In the genomic region with DNA sequence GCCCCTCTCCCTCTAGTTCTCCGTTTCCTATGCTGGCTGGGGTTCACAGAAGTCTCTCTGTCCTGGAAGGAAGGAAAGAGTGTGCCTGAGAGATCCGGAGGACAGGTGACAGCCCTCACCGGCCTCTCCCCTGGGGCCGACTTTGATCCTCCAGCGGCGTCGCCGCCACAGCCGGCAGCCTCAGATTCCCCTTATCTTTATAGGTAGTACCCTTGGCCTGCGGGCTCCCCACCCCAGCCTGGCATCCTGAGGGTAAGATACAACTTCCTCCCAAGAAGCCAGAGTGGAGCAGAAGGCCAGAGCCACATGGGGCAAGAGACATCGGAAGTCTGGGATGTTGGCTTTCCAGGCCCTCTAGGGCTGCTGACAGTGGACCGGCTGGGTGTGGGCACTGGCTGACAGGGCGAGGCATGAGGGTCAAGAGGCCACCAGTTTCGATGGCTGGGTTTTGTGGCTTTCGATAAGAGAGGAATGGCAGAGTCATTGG, we compare ENCODE assay signal across 7 mouse cellular contexts. TPM values are rescaled to one million over a fixed set of nuclear protein-coding genes. Genes with fewer than 3 reads are reported as not detected.
DNase-seq lines count a peak whose midpoint lies in the region; ATAC-seq and TF ChIP-seq lines count a peak whose summit lies in the region.

No protein-coding gene starts in this region.

- peak overlapping the region; percentile 16; the same call in 1 of the 2 replicates for H3K9ac ChIP-seq in lung, embryonic 14.5 days
- peak overlapping the region; percentile 41 for H3K9ac ChIP-seq in embryonic facial prominence, embryonic 13.5 days
- no peak overlapping the region for H3K9ac ChIP-seq in intestine, postnatal 0 days (ENCODE audit: low read depth, low read length)
- H3K9ac ChIP-seq in neural tube, embryonic 13.5 days = 0 out of 2 replicates have a peak overlapping the region, but pooled peaks have one; percentile 4

- 9% methylated on average over 15 of the region's 15 CpGs for WGBS in lung, embryonic 14.5 days
- 6% methylated on average over 15 of the region's 15 CpGs for WGBS in embryonic facial prominence, embryonic 13.5 days
- WGBS in intestine, postnatal 0 days = 10% methylated on average over 15 of the region's 15 CpGs
- whole genome bisulfite sequencing in neural tube, embryonic 13.5 days = 12% methylated on average over 15 of the region's 15 CpGs

- H3K27ac ChIP-seq in lung, embryonic 14.5 days (ENCODE audit: low read depth) = peak overlapping the region; percentile 71; the same call in 1 of the 2 replicates
- 0 out of 2 replicates have a peak overlapping the region, but pooled peaks have one; percentile 30 for H3K27ac ChIP-seq in embryonic facial prominence, embryonic 13.5 days
- peak overlapping the region; percentile 94 for H3K27ac ChIP-seq in intestine, postnatal 0 days (ENCODE audit: low read depth, low read length)
- H3K27ac ChIP-seq in neural tube, embryonic 13.5 days (replicated peaks) = no peak overlapping the region

- peaks cover 40% of the 10 kb centered on the region for H3K27me3 ChIP-seq in lung, embryonic 14.5 days (ENCODE audit: insufficient read depth, low read length)
- peaks cover 81% of the 10 kb centered on the region for H3K27me3 ChIP-seq in embryonic facial prominence, embryonic 13.5 days
- no peaks in the 10 kb centered on the region for H3K27me3 ChIP-seq in intestine, postnatal 0 days (replicated peaks; ENCODE audit: control insufficient read depth, insufficient read depth, low read length)
- H3K27me3 ChIP-seq in neural tube, embryonic 13.5 days = peaks cover 65% of the 10 kb centered on the region

- H3K4me1 ChIP-seq in lung, embryonic 14.5 days (ENCODE audit: insufficient read depth) = peaks cover 13% of the 10 kb centered on the region; the same call in 1 of the 2 replicates
- H3K4me1 ChIP-seq in embryonic facial prominence, embryonic 13.5 days = peaks cover 33% of the 10 kb centered on the region
- peaks cover 8% of the 10 kb centered on the region; the same call in 1 of the 2 replicates for H3K4me1 ChIP-seq in intestine, postnatal 0 days (replicated peaks; ENCODE audit: control insufficient read depth, insufficient read depth, low read length)
- peaks cover 44% of the 10 kb centered on the region for H3K4me1 ChIP-seq in neural tube, embryonic 13.5 days (replicated peaks)

- no peaks in the 10 kb centered on the region for H3K36me3 ChIP-seq in lung, embryonic 14.5 days (ENCODE audit: insufficient read depth)
- H3K36me3 ChIP-seq in embryonic facial prominence, embryonic 13.5 days = no peaks in the 10 kb centered on the region
- H3K36me3 ChIP-seq in intestine, postnatal 0 days (ENCODE audit: control insufficient read depth, insufficient read depth) = no peaks in the 10 kb centered on the region
- H3K36me3 ChIP-seq in neural tube, embryonic 13.5 days = no peaks in the 10 kb centered on the region

- peak overlapping the region; percentile 14 for H3K4me3 ChIP-seq in lung, embryonic 14.5 days (ENCODE audit: low read depth, low read length)
- no peak overlapping the region for H3K4me3 ChIP-seq in embryonic facial prominence, embryonic 13.5 days
- peak overlapping the region; percentile 1; the same call in 1 of the 2 replicates for H3K4me3 ChIP-seq in intestine, postnatal 0 days (ENCODE audit: low read depth, low read length)
- no peak overlapping the region for H3K4me3 ChIP-seq in neural tube, embryonic 13.5 days

- DNase-seq in lung, embryonic 14.5 days = no peak
- DNase-seq in lung, postnatal 10 days = no peak
- no peak for DNase-seq in gastrocnemius, postnatal 10 days
- no peak for DNase-seq in cerebellum, postnatal 36 days

- peak overlapping the region; percentile 43 for H3K4me2 ChIP-seq in lung, embryonic 14.5 days
- H3K4me2 ChIP-seq in embryonic facial prominence, embryonic 13.5 days = peak overlapping the region; percentile 42
- peak overlapping the region; percentile 55 for H3K4me2 ChIP-seq in intestine, postnatal 0 days (replicated peaks; ENCODE audit: low read depth)
- H3K4me2 ChIP-seq in neural tube, embryonic 13.5 days = 0 out of 2 replicates have a peak overlapping the region, but pooled peaks have one; percentile 29

- no peak for ATAC-seq in lung, embryonic 14.5 days (ENCODE audit: insufficient read depth)
- ATAC-seq in embryonic facial prominence, embryonic 13.5 days (ENCODE audit: insufficient number of reproducible peaks, insufficient read depth, low FRiP score, low TSS enrichment, low read depth) = no peak
- peak; percentile 84 for ATAC-seq in intestine, postnatal 0 days
- no peak for ATAC-seq in neural tube, embryonic 13.5 days (ENCODE audit: low read depth)

- H3K9me3 ChIP-seq in lung, embryonic 14.5 days (ENCODE audit: low read depth, low read length) = no peaks in the 10 kb centered on the region
- H3K9me3 ChIP-seq in embryonic facial prominence, embryonic 13.5 days = no peaks in the 10 kb centered on the region
- H3K9me3 ChIP-seq in intestine, postnatal 0 days (ENCODE audit: control insufficient read depth) = no peaks in the 10 kb centered on the region
- H3K9me3 ChIP-seq in neural tube, embryonic 13.5 days = no peaks in the 10 kb centered on the region

- TF ChIP-seq CTCF in lung, embryonic 14.5 days (IDR thresholded peaks at IDR 0.05; ENCODE audit: low read depth) = no peak
- TF ChIP-seq CTCF in intestine, postnatal 0 days (IDR thresholded peaks at IDR 0.05; ENCODE audit: low read depth) = no peak

RNA-seq across cellular contexts. Expression of a gene that starts 13.5 kb away (rescaled TPM):
- polyA plus RNA-seq in lung, embryonic 14.5 days (2014; fragmentation: Nextera tagmentation; extraction: Ambion mirVana) = 6.9 and 7.6 TPM in 2 replicates
- polyA plus RNA-seq in embryonic facial prominence, embryonic 13.5 days (2015; fragmentation: Nextera tagmentation; extraction: Ambion mirVana) = 2.6 and 4.0 TPM in 2 replicates
- polyA plus RNA-seq in intestine, postnatal 0 days (2015; fragmentation: Nextera tagmentation; extraction: Ambion mirVana) = 5.6 and 6.6 TPM in 2 replicates
- 1.7 and 2.2 TPM in 2 replicates for polyA plus RNA-seq in neural tube, embryonic 13.5 days (2015; fragmentation: Nextera tagmentation; extraction: Ambion mirVana)
- total RNA-seq in gastrocnemius, postnatal 10 days (2021) = 1 to 10 TPM; 3.9 to 5.9 TPM

RNA-seq across cellular contexts. Expression of a gene that starts 48.3 kb away (rescaled TPM):
- polyA plus RNA-seq in lung, embryonic 14.5 days (2014; fragmentation: Nextera tagmentation; extraction: Ambion mirVana) = 20.1 and 21.1 TPM in 2 replicates
- 18.9 and 23.3 TPM in 2 replicates for polyA plus RNA-seq in embryonic facial prominence, embryonic 13.5 days (2015; fragmentation: Nextera tagmentation; extraction: Ambion mirVana)
- 4.5 and 6.3 TPM in 2 replicates for polyA plus RNA-seq in intestine, postnatal 0 days (2015; fragmentation: Nextera tagmentation; extraction: Ambion mirVana)
- polyA plus RNA-seq in neural tube, embryonic 13.5 days (2015; fragmentation: Nextera tagmentation; extraction: Ambion mirVana) = 2.1 and 2.2 TPM in 2 replicates
- total RNA-seq in gastrocnemius, postnatal 10 days (2021) = 1 to 10 TPM; 2.6 to 3.2 TPM

Comparison
In these comparisons a context has a peak if more than half of its experiments do, and no peak if none do; other contexts are left out.
1. H3K4me3 ChIP-seq: peak in lung, embryonic 14.5 days (single experiment) and intestine, postnatal 0 days (single experiment); none in embryonic facial prominence, embryonic 13.5 days (single experiment) and neural tube, embryonic 13.5 days (single experiment).
2. Peak in every context shown above with its lines, with median percentiles within 50 percentile points of each other: H3K4me2 ChIP-seq.